Mouse (Mus musculus): ENCODE measurements around the gene Fam241b.

- TF ChIP-seq GATA1 (IDR thresholded peaks at IDR 0.05; ENCODE audit: borderline replicate concordance, low read length) (no peak), FLI1 (IDR thresholded peaks at IDR 0.05; ENCODE audit: low read length) (no peak)
Measured at GRCm38 (mm10) chr10:62076248-62077134, 67.2 kb downstream of the Fam241b start.

All from megakaryocyte, embryonic 14.5 days (primary cell).